Mouse (Mus musculus) R1 (cell line): ENCODE data around the gene Limch1.
A peak's percentile ranks its signal among the peaks of the same experiment; 100 is the strongest.

Source experiments
- DNase-seq: peaks from one replicate; pipeline ENCODE4 v3.0.0-alpha.2; 2018; ENCODE audit warnings: low read depth, low spot score

Gene Limch1

DNA sequence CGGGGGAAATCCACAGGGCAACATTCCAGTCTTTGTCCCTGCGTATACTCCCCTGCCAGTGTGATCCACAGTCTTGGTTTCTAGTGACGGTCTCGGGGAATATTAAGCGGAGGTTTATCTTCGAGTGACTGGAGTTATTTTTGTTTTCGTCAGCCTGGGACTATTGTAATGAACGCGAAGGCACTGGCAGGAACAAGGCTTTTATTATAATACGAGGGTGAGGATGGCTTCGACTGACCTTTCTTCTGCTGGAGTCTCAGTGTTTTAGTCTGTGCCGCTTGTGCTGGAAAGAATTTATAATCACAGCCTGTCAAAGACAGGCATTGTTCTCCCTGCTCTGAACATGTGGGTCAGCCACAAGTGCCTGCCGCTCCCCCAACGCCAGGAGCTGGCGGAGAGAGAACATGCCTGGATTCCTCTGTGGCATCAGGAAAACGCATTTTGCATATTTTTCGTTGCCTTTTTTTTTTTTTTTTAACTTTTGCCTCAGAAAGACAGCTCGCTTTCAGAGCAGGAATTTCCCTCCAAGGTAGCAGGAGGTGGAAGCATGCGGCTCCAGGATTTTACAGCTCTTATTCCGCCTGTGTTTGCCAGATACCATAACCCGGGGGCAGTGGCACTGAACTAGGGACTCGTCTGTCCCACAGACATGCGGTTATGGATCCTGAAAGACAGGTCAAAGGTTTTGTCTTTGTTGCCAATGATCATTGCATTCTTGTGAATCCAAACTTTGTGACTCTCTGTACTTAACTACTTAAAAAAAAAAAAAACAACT is 222.6 kb downstream of the Limch1 start:
- DNase-seq = peak; percentile 13

DNA sequence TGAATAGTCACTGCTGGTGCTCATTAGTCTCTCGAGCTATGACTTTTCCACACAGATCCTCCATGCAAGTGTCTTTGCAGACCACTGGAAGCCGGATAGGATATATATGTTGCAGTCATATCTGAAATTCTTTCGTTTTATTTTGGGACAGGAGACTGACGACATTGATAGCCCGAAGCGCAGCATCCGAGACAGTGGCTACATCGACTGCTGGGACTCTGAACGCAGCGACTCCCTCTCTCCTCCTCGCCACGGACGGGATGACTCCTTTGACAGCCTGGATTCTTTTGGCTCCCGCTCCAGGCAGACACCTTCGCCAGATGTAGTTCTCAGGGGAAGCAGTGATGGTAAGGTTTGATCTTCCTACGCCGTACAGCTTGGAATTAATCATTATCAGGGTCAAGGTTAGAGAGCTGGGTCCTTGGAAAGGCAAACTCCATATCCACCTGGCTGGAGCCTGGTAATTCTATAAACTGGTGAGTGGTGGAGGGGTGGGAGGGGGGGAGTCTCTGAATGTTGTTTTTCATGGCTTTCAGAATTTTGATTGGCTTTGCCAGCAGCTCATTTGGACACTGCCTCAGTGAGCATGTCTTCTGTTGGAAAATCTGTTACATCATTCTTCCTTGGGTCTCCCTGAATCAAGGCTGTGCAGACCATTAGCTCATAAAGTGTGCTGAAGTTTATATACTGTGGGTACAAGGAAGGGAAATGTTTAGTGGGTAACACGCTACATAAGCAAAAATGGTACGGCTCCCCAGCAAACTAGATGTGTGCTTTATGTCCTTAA is 223.5 kb downstream of the Limch1 start:
- DNase-seq = no peak

DNA sequence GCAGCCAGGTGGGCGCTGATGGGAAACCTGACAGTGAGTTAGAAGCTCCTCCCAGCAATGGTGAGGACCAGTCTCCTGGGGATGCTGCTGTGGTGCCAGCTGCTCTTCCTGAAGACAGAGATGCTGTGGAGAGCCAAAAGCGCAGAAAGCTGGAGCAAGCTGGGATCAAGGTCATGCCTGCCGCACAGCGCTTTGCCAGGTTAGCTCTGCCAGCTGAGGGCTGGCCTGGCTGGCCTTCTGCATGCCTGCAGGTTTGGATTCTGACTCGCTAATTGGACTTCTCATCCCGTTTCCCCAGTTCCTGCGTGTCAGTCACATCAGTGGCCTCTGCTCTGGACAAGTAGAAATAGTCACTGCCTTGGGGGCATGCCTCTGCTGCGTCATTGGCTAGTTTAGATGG is 230.0 kb downstream of the Limch1 start:
- no peak for DNase-seq

DNA sequence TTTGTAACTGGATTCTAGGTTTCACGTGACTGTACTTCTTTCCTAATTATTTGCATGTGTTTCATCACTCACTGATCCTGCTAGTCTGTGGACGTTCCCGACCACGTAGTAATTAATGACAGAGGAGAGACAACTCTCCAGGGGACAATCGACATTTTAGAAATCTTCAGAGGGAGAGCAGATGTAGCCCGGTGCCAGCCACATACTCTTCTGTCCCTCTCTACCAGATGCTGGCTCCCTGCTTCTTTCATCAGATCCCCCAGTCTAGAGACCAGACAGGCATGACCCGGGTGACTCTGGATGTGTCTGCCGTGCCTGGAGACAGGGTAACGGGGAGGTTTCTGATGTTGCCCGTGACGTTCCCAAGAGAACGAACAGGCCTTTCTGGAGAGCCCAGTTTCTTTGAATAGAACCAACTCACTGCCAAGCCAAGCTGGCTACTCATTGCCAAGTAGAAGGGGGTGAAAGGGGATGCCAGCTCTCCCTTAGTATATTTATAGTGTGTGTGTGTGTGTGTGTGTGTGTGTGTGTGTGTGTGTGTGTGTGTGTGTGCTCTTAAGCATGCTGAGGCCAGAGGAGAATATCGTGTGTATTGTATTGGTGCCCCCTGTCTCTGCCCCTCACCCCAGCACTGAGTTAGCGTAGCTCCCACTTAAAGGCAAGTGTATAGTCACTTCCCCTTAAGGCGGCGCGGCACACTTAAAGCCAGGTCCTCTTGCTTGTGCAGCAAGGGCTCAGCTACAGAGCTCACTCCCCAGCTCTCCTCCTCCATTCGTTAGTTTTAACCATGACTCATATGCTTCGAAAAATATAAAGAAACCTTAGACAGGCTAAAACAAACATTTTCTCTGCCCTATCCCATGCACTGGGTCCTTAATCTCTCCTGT is 233.9 kb downstream of the Limch1 start:
- DNase-seq = no peak

DNA sequence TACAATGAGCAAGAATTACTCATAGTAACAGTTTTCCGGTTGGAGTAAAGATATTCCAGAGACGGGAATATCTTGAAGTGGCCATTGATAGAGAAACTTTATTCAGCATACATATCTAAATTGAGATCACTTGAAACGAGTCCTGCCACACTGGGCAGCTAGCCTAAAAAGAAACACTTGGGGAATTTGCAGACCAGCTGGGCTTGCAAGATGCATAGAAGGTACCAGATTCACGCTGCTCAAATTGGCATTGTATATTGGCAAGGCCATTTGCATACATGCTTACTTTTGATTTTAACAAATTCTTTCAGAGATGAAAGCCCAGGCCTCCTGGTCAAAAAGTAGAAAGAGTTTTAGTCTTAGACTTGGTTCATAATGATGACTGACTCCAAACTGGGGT is 235.2 kb downstream of the Limch1 start:
- no peak for DNase-seq

DNA sequence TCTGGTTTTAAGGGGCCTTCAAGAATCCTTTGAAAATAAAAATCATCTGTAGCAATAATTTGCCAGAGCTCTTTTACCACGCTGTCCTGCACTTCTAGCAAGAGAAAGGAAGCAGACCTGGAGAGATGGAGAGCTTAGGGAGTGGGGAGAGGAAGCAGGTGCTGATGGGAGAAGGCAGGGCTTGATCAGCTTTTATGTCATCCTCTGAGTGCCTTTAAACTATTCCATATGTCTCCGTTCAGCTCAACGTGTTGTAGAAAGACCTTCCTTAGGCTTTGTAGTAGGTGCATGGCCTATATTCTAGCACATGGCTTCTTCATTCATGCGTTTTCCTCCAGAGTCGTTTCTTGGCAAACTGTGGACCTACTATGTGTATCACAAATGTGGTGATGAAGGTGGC is 237.5 kb downstream of the Limch1 start:
- no peak for DNase-seq

DNA sequence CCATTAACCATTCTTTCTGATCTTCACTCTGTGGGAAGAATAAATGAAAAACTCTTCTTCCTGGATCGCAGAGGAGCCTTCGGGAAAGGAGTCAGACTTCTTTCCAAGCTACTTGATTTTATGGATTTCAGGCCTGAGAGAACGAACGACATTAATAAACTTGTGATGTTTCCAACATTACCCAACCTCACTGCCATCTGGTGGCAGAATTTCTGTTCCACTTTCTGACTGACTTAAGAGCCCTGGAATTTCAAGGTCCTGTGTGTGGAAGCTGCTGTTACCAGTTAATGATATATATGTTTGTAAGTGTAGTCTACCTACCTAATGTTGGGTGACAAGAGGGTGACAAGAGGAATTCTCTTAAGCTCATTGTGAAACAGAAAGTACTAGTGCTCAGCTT is 243.3 kb downstream of the Limch1 start:
- DNase-seq = no peak

DNA sequence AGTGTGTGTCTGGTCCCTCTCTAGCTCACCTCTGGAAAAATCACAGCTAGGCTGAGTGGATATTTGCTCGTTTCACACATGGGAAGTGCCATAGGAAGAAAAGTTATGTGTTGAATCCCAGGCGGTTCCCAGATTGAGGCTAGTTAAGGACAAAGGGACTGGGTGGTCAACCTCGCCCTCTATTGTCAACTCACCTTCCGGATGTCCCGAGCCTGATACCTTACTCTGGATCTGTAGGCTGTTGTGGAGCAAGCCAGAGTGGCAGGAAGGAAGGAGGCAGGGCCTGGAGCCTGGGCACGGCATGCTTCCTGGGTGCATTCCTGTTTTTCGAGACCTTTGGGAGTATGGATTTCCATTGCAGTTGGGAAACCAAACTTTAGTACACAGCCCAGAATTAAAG is 243.9 kb downstream of the Limch1 start:
- DNase-seq = no peak

DNA sequence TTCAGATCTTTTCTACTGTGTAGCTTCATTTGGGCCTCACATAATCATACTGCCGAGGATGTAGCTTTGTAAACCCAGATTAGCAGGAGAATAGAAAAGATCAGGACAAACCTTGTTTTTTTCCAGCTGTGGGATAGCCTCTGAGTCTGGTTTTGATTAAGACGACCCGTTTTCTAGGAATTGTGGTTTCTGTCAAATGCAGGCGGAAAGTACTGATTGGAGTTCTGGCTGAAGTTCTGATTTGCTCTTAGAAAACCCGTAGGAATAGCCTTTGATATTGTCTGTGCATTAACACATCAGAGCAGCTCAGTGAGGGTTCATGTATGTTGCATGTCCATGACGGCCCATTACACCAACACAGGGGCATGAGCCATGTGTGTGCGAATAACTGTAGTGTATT is 246.8 kb downstream of the Limch1 start:
- no peak for DNase-seq

DNA sequence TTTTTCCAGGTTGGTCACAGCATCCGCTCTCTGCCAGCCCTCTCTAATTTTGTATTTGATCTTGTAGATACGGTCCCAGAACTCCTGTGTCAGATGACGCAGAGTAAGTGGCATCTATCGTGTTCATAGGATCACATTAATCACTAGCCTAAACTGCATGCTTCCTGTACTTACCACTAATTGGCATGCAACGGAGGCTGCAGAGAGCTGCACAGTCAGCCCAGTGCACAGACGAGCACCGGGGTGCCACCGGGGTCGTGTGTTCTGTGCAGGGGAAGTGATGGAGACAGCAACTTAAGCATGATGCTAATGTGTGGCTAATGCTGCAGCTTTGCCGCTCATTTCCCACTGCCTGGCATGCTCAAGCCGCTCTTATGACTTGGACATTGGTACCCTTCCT is 247.4 kb downstream of the Limch1 start:
- no peak for DNase-seq

DNA sequence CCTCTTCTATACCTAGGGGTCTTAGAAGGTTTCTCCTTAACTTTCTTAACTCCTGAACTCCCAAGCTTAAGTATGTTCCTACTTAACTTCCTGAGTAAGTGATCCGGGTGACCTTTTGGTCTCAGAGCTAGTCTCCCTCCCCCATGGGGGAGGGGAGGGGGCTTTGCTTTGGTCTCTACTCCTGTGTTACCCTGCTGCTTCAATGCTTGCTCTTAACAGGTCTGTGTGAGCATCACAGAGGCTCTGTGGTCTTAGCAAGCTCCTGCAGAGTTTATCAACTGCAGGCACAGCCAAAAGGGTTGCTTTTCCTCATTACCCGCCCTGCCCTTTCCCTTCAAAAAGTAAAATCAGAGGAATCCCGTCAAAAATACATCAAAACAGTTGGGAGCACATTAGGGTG is 250.5 kb downstream of the Limch1 start:
- DNase-seq = peak; percentile 17

DNA sequence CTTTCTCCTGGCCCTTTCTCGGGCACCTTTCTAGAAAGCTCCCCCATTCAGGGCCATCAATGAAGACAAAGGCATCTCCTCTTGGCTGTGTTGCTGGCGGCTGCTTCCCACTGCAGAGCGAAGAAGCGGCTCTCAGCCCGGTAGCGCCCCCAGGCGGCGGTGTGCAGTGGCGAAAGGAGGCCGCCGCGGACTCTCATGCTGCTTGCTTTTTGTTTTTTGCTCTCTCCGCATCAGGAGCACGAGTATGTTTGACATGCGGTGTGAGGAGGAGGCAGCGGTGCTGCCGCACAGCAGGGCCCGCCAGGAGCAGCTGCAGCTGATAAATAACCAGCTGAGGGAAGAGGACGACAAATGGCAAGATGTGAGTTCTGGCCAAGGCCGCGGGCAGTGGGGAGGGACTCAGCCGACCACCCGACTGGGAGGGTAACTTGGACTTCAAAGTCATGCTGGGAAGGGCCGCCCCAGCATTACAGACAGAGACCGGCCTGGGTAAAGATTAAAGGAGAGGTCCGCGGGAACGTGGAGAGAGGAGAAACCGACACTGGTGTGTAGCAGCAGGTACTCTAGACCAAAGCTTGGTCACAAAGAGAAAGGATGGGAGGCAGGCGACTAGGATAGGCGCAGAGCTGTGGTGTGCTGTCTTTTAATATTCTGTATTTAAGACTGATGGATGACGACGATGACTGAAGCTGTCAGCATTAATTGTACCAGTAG is 251.4 kb downstream of the Limch1 start:
- peak; percentile 78 for DNase-seq

DNA sequence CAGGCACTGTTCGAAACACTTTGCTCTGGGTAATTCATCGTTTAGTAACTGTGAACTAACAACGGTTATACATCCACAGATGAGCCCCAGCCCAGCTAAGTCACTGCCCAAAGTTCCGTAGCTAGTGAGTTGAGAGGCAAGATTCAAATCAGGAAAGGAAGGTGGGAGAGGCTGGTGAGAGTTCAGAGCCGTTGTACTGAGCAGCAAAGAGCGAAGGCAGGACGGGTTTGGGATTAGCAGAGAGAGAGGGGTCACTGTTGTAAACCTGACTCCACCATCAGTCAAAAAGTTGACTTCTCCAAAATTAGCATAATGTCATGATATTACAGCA is 251.9 kb downstream of the Limch1 start:
- no peak for DNase-seq

DNA sequence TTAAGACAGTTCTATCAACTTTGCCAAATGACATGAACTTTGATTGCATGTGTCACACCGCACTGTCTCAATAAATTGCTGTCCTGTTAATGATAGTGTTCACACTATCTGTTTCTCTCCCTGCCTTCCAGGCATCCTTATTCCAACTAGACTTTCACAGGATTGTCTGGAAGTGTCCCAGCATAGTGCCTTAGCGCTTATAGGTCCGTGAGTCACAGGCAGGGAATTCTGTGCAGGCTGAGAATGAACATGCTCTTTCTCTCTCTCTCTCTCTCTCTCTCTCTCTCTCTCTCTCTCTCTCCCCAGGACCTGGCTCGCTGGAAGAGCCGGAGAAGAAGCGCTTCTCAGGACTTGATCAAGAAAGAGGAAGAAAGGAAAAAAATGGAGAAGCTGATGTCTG is 252.7 kb downstream of the Limch1 start:
- DNase-seq = no peak

DNA sequence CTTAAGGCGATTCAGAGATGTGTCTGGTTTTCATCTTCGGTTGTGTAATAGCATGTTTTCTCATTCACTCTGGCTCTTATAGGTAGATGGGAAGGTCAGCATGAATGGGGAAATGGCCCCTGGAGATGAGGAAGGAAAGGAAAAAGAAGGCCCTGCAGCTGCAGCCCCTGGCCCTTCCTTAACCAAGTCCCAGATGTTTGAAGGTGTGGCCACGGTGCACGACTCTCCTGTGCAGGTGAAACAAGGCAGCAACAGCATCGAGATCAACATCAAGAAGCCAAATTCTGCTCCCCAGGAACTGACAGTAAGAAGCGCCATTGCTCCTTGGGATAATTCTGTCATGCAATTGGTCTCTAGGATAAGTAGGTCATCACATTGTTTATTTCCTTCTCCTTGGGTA is 256.7 kb downstream of the Limch1 start:
- no peak for DNase-seq

DNA sequence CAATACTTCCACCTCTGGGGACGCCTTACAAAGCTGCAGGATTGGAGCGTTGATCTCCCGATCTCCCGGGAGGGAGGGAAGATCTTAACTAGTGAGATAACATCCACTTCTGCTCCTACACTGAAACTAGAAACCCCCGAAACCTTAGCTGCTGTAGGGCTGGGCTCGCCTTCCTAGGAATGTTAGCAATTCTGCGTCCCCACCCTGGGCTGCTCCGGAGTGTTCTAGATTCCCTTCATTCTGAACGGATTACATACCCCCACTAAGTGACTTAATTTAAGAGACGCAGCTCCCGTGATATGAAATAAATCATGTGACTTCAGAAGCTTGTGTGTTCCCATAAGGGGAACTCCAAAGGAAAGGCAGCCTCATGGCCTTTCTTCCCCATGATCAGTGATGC is 259.0 kb downstream of the Limch1 start:
- DNase-seq = peak; percentile 76

DNA sequence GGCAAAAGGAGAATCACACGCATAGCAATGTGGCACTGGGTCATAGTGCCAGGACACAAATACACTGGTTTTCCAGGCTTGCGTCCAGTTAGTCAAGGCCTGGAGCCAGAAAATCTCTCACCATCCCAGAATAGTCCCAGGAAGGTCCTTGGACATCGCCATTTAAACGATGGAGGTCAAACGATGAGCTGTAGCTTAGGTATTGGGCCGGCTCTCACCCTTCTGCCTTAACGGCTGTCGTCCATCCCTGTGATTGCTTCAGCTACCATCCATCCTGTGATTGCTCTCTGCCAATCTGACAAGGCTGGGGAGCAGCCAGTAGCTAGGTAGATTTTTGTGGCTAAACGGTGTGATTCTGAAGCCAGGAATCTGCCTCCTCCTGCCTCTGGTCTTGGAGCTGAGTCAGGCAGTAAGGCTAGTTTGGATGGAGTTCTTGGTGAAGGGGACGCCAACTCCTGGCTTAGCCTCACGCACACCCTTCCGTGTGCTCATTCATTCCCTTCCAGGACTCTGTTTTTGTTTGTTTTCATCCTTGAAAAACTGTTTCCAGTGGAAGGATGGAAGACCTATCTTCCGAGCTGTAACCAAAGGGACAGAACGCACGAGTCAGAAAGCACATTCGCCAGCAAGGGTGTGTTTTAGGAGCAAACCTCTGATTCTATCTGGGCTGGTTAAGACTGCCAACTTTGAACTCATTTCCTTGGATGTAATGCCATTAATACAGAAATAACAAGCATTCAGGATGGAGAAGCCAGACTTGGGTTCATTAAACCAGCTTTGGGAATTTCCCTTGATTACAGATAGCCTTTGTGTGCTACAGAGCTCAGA is 265.6 kb downstream of the Limch1 start:
- no peak for DNase-seq

DNA sequence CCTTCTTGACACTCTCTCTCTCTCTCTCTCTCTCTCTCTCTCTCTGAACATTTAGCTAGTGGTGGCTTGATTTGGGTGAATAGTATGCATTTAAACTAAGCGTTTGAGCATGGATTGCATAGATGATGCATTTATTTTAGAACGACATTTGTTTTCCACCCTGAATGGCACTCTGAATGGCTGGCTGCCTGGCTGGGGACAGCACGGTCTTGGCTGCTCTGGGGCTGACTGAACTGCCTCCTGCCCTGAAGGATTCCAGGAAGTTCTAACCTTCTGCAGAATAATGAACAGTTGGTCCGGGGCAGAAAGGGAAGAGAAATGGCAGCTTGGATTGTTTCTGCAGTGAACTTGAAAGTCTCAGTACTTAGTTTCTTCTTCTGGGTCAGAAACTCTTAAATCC is 266.4 kb downstream of the Limch1 start:
- DNase-seq = no peak

DNA sequence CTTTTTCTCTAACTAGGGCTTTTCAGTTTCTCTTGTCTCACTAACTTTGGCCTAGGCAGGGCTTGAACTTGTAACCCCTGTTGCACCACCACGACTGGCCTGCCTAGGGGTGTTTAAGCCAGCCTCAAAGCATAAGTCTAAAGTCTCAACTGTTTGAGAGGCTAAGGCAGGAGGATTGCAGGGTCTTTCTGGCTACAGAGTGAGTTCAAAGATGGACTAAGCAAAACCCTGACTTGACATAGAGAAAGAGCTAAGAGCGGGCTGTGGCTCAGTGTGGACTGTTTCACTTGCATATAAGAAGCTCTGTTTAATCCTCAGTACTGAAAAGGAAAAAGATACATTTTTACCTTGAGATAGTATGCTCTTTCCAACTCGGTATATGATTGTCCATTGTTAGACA is 268.3 kb downstream of the Limch1 start:
- DNase-seq = no peak

DNA sequence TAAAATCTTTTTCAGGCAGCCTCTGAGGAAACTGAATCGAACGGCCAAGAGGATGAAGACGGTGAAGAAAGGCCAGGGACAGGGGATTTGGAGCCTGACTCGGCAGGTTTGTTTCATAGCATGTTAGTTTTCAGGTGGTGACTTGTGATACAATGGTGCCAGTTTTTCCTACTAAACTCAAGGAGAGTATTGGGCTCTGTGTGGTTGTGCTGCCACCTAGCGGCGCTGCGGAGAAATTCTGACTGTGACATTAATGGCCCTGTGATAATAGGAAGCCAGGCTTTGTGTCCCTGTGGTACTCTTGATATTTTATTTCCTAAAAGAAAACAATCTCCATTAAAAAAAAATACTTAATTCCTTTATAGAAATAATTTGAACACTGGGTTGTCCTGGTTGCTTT is 270.8 kb downstream of the Limch1 start:
- peak; percentile 72 for DNase-seq
